Mouse (Mus musculus) hindbrain, embryonic 15.5 days (tissue): ENCODE data around the gene Magi2. TPM values are rescaled to one million over a fixed set of nuclear protein-coding genes. Genes with fewer than 3 reads are reported as not detected.

Experiments
- ATAC-seq: fragments of 200-750 bp; cut with Nextera tagmentation; 2 replicates; pipeline ENCODE4 v1.8.0; 2017; ENCODE audit warnings: low read depth, moderate number of reproducible peaks, moderate TSS enrichment; ENCODE audit not compliant: low FRiP score
- H3K27ac ChIP-seq: fragments of 300-500 bp; sonication (generic); replicated peaks from 2 replicates; pipeline ENCODE4 v1.5.1; 2015; ENCODE audit warnings: mild to moderate bottlenecking, inconsistent platforms
- H3K27me3 ChIP-seq: fragments of 300-500 bp; sonication (generic); 2 replicates; pipeline ENCODE4 v1.6.1; 2015; ENCODE audit warnings: control low read depth, inconsistent platforms
- H3K36me3 ChIP-seq: fragments of 300-500 bp; sonication (generic); 2 replicates; pipeline ENCODE4 v1.6.1; 2015; ENCODE audit warnings: control low read depth, inconsistent platforms
- H3K4me1 ChIP-seq: fragments of 300-500 bp; sonication (generic); replicated peaks from 2 replicates; pipeline ENCODE4 v1.6.1; 2015; ENCODE audit warnings: control low read depth, inconsistent platforms
- H3K4me2 ChIP-seq: fragments of 300-500 bp; sonication (generic); 2 replicates; pipeline ENCODE4 v1.6.1; 2015; ENCODE audit warnings: moderate library complexity, mild to moderate bottlenecking, inconsistent platforms
- H3K4me3 ChIP-seq: fragments of 300-500 bp; sonication (generic); 2 replicates; pipeline ENCODE4 v1.5.1; 2015; ENCODE audit warnings: mild to moderate bottlenecking, inconsistent platforms
- H3K9ac ChIP-seq: fragments of 300-500 bp; sonication (generic); 2 replicates; pipeline ENCODE4 v1.6.1; 2015; ENCODE audit warnings: inconsistent platforms
- H3K9me3 ChIP-seq: fragments of 300-500 bp; sonication (generic); 2 replicates; pipeline ENCODE4 v1.6.1; 2016; ENCODE audit warnings: control low read depth, inconsistent platforms
- WGBS: fragments of 180-500 bp; shearing (Covaris S2); methylation state at CpG from one replicate; pipeline ENCODE4 v1.1.7; 2015; 5-methylcytosine and 5-hydroxymethylcytosine counted together
- polyA plus RNA-seq: library from polyadenylated mRNA; unstranded; fragments of >200 nt; fragmentation: Nextera tagmentation; extraction: Ambion mirVana; gene quantifications from 2 replicates; pipeline ENCODE4 v1.2.1, GENCODE M21; 2015

The Magi2 gene
- polyA plus RNA-seq, 1 experiment from 2014 or later = 28.4 TPM

GRCm38 (mm10) chr5:20457742-20458510 is 1231.1 kb downstream of the Magi2 start:
- 69% methylated on average over 7 of the region's 7 CpGs for WGBS
- H3K4me1 ChIP-seq = no peaks in the 10 kb centered on the region
- no peaks in the 10 kb centered on the region for H3K9me3 ChIP-seq
- H3K27ac ChIP-seq = no peak overlapping the region
- no peaks in the 10 kb centered on the region for H3K36me3 ChIP-seq
- H3K4me2 ChIP-seq = no peak overlapping the region
- H3K9ac ChIP-seq = no peak overlapping the region
- ATAC-seq = no peak
- no peaks in the 10 kb centered on the region for H3K27me3 ChIP-seq
- no peak overlapping the region for H3K4me3 ChIP-seq

- Histone ChIP-seq H3K4me2 (no peak overlapping the region), H3K4me1 (no peaks in the 10 kb centered on the region), H3K9ac (no peak overlapping the region), H3K27ac (no peak overlapping the region), H3K4me3 (no peak overlapping the region), H3K27me3 (no peaks in the 10 kb centered on the region), H3K9me3 (no peaks in the 10 kb centered on the region), H3K36me3 (peaks cover 7% of the 10 kb centered on the region; the same call in 1 of the 2 replicates)
- WGBS = 80% methylated on average over 2 of the region's 2 CpGs
- ATAC-seq = no peak
Measured at GRCm38 (mm10) chr5:20461709-20462108, 1234.9 kb downstream of the Magi2 start.

- no peaks in the 10 kb centered on the region for H3K4me1 ChIP-seq
- no peak overlapping the region for H3K4me2 ChIP-seq
- 90% methylated on average over 2 of the region's 2 CpGs for WGBS
- no peak overlapping the region for H3K27ac ChIP-seq
- no peaks in the 10 kb centered on the region for H3K9me3 ChIP-seq
- ATAC-seq = no peak
- no peak overlapping the region for H3K4me3 ChIP-seq
- no peak overlapping the region for H3K9ac ChIP-seq
- H3K36me3 ChIP-seq = peaks cover 7% of the 10 kb centered on the region; the same call in 1 of the 2 replicates
- no peaks in the 10 kb centered on the region for H3K27me3 ChIP-seq
Measured at GRCm38 (mm10) chr5:20462376-20462775, 1235.5 kb downstream of the Magi2 start.

- H3K9ac ChIP-seq = no peak overlapping the region
Measured at GRCm38 (mm10) chr5:20469721-20470120, 1242.9 kb downstream of the Magi2 start.

GRCm38 (mm10) chr5:20470466-20470865 is 1243.6 kb downstream of the Magi2 start:
- Histone ChIP-seq H3K4me2 (no peak overlapping the region), H3K9ac (no peak overlapping the region), H3K4me3 (no peak overlapping the region), H3K27me3 (no peaks in the 10 kb centered on the region), H3K27ac (no peak overlapping the region), H3K4me1 (no peaks in the 10 kb centered on the region), H3K36me3 (peaks cover 7% of the 10 kb centered on the region; the same call in 1 of the 2 replicates), H3K9me3 (no peaks in the 10 kb centered on the region)
- no peak for ATAC-seq

More at GRCm38 (mm10) chr5:20469721-20470120, 1242.9 kb downstream of the Magi2 start:
- no peak overlapping the region for H3K4me2 ChIP-seq
- ATAC-seq = no peak
- H3K36me3 ChIP-seq = peaks cover 7% of the 10 kb centered on the region; the same call in 1 of the 2 replicates
- no peaks in the 10 kb centered on the region for H3K9me3 ChIP-seq
- no peaks in the 10 kb centered on the region for H3K4me1 ChIP-seq
- H3K27me3 ChIP-seq = no peaks in the 10 kb centered on the region
- WGBS = 75% methylated on average over 3 of the region's 3 CpGs
- no peak overlapping the region for H3K4me3 ChIP-seq
- H3K27ac ChIP-seq = no peak overlapping the region

- WGBS = 91% methylated on average over 7 of the region's 7 CpGs
- Histone ChIP-seq H3K27me3 (no peaks in the 10 kb centered on the region), H3K36me3 (no peaks in the 10 kb centered on the region), H3K4me2 (no peak overlapping the region), H3K4me3 (no peak overlapping the region), H3K9ac (no peak overlapping the region), H3K4me1 (0 out of 2 replicates have a peak, but pooled peaks cover 4% of the 10 kb centered on the region), H3K9me3 (no peaks in the 10 kb centered on the region), H3K27ac (no peak overlapping the region)
- no peak for ATAC-seq
Measured at GRCm38 (mm10) chr5:20484505-20484904, 1257.7 kb downstream of the Magi2 start.

- Histone ChIP-seq H3K4me1 (0 out of 2 replicates have a peak, but pooled peaks cover 2% of the 10 kb centered on the region), H3K9ac (no peak overlapping the region), H3K9me3 (no peaks in the 10 kb centered on the region), H3K36me3 (no peaks in the 10 kb centered on the region), H3K4me3 (no peak overlapping the region), H3K27ac (no peak overlapping the region), H3K27me3 (no peaks in the 10 kb centered on the region), H3K4me2 (no peak overlapping the region)
- ATAC-seq = no peak
- WGBS = 70% methylated on average over 2 of the region's 2 CpGs
Measured at GRCm38 (mm10) chr5:20491911-20492310, 1265.1 kb downstream of the Magi2 start.

- WGBS = 95% methylated on average over 7 of the region's 7 CpGs
Measured at GRCm38 (mm10) chr5:20492679-20493078, 1265.8 kb downstream of the Magi2 start.

GRCm38 (mm10) chr5:20494010-20494409 is 1267.2 kb downstream of the Magi2 start:
- ATAC-seq = no peak
- Histone ChIP-seq H3K27me3 (no peaks in the 10 kb centered on the region), H3K9me3 (no peaks in the 10 kb centered on the region), H3K4me2 (no peak overlapping the region), H3K4me3 (no peak overlapping the region), H3K4me1 (0 out of 2 replicates have a peak, but pooled peaks cover 6% of the 10 kb centered on the region), H3K27ac (no peak overlapping the region), H3K9ac (no peak overlapping the region), H3K36me3 (no peaks in the 10 kb centered on the region)
- WGBS = 54% methylated on average over 6 of the region's 6 CpGs

More at GRCm38 (mm10) chr5:20492679-20493078, 1265.8 kb downstream of the Magi2 start:
- no peak overlapping the region for H3K27ac ChIP-seq
- H3K9ac ChIP-seq = no peak overlapping the region
- H3K9me3 ChIP-seq = no peaks in the 10 kb centered on the region
- H3K27me3 ChIP-seq = no peaks in the 10 kb centered on the region
- H3K4me3 ChIP-seq = no peak overlapping the region
- 0 out of 2 replicates have a peak, but pooled peaks cover 6% of the 10 kb centered on the region for H3K4me1 ChIP-seq
- ATAC-seq = no peak
- H3K4me2 ChIP-seq = no peak overlapping the region
- no peaks in the 10 kb centered on the region for H3K36me3 ChIP-seq

GRCm38 (mm10) chr5:20496924-20497323 is 1270.1 kb downstream of the Magi2 start:
- Histone ChIP-seq H3K36me3 (0 out of 2 replicates have a peak, but pooled peaks cover 2% of the 10 kb centered on the region), H3K9me3 (no peaks in the 10 kb centered on the region), H3K27ac (no peak overlapping the region), H3K4me3 (no peak overlapping the region), H3K9ac (no peak overlapping the region), H3K4me2 (no peak overlapping the region), H3K27me3 (no peaks in the 10 kb centered on the region), H3K4me1 (0 out of 2 replicates have a peak, but pooled peaks cover 6% of the 10 kb centered on the region)
- WGBS = 61% methylated on average over 8 of the region's 8 CpGs
- ATAC-seq = 0 out of 2 replicates have a peak, but pooled peaks have one; percentile 50

GRCm38 (mm10) chr5:20499031-20499600 is 1272.3 kb downstream of the Magi2 start:
- Histone ChIP-seq H3K27me3 (no peaks in the 10 kb centered on the region), H3K9ac (no peak overlapping the region), H3K9me3 (no peaks in the 10 kb centered on the region), H3K27ac (no peak overlapping the region), H3K4me2 (no peak overlapping the region), H3K36me3 (0 out of 2 replicates have a peak, but pooled peaks cover 2% of the 10 kb centered on the region), H3K4me3 (no peak overlapping the region), H3K4me1 (0 out of 2 replicates have a peak, but pooled peaks cover 6% of the 10 kb centered on the region)
- ATAC-seq = peak; percentile 45; the same call in 1 of the 2 replicates
- WGBS = 70% methylated on average over 9 of the region's 9 CpGs

GRCm38 (mm10) chr5:20508609-20509008 is 1281.8 kb downstream of the Magi2 start:
- 69% methylated on average over 5 of the region's 5 CpGs for WGBS
- Histone ChIP-seq H3K9ac (no peak overlapping the region), H3K27ac (no peak overlapping the region), H3K9me3 (no peaks in the 10 kb centered on the region), H3K4me2 (no peak overlapping the region), H3K4me3 (no peak overlapping the region), H3K4me1 (no peaks in the 10 kb centered on the region), H3K27me3 (no peaks in the 10 kb centered on the region), H3K36me3 (no peaks in the 10 kb centered on the region)
- ATAC-seq = no peak
